Mouse (Mus musculus) gastrocnemius, postnatal 4 days (tissue): ENCODE results near the gene Wrb. TPM values are rescaled to one million over a fixed set of nuclear protein-coding genes. Genes with fewer than 3 reads are reported as not detected.

Experiments
- DNase-seq, 2 experiments: peaks; one replicate each; pipeline ENCODE4 v3.0.0; 2021 to 2022; ENCODE audit warnings: low spot score in 2 of 2, mixed read lengths in 2 of 2
- total RNA-seq, 2 experiments: library from RNA; stranded (reverse); gene quantifications; 2 replicates each; pipeline ENCODE4 v1.2.3; 2021

The Wrb gene
- total RNA-seq, 2 experiments from 2014 or later, result 14.0 to 18.1 TPM

DNA sequence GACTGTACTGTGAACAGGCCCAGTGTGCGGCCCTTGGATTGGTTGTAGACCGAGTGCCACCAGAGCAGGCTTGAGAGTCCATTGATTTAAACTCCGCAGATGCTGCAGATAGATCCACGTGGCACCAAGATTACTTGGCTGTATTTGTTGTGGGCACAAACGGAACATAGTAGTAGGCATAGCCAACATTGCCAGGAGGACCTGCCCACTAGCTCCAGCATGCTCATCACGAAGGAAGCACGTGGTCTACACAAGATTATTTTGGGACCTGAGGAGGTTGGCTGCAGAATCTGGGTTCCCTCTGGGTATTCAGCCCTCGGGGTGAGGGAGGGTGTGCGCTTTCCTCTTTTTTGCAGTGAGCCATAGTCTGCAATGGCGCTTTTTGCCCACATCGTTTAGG lies 12.0 kb downstream of the Wrb start:
- DNase-seq, result no peak

DNA sequence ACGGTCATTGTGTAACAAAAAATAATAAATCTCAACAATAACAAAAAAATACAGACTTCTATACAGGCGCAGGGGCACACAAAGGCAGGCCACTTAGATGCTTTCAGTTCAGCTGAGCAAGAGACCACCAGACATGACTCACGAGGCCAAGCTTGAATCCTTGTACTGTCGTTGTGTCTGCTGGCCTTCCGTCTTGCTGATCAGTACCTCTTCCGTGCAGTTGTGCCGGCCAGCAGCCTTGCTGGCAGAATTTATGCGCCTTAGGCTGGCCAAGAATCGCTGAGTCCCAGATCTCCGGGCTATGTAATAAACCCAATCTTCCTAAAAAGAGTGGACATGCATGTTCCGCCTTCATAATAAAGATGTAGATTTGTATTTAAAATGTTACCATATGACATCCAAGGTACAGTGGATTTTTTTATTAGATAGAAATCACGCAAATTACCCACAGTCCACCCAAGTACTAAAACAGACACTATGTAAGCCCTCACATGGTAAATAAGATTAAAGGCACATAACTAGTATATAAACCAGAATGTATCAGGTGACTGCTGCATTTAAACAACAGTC lies 13.4 kb downstream of the Wrb start:
- no peak for DNase-seq

DNA sequence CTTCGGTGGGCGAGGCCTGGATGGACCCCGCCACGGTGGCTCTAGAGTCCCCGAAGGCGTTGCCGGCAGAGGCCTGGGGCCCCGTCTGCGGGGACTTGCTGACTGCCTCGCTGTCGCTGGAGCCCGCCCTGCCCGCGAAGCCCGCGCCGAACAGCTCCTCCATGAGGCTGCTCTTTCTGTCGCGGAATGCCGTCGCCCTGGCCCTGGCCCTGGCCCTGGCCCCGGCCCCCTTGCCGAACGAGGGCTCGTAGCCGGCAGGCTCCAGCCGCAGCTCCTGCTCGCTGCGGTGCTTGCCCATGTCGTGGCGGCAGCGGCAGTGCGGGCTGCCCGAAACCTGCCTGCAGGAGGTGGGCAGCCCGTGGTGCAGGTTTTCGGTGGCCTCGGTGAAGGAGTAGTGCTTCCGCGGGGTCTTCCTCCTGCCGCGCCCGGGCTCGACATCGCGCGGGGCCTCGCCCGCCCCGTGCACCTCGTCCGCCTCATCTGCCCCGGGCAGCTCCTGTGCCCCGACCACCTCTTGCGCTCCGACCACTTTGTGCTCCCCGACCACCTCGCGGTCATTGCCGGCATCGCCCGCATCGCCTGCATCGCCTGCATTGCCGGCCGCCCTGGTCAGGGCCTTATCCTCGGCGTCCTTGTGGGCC lies 14.0 kb downstream of the Wrb start:
- DNase-seq, result peak; percentile 69 to 79

DNA sequence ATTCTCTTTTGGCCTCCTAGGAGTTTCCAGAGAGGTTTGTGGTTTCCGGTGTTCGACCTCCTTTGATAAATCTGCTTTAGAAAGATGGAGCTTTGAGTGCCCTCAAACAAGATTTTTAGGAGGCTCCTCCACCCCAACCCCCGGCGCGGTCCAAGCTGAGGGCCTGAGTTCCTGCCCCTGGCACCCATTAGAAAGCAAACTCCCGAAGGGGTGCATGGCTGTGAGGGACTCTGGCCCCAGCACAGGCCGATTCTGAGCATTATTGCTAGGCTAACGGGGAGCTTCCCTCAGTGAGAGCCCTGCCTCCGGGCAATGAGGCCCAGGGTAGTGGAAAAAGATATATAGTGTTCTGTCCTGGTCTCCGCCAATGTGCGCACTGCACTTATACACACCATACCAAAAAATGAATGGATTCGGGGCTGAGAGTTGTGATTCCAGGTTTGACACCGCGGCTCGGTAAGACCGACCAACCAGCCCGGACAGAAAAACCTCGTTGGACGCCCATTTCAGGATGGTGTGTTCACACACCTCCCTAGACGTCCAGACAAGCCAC lies 14.7 kb downstream of the Wrb start:
- DNase-seq, result peak in 1 of 2 experiments; percentile 39

DNA sequence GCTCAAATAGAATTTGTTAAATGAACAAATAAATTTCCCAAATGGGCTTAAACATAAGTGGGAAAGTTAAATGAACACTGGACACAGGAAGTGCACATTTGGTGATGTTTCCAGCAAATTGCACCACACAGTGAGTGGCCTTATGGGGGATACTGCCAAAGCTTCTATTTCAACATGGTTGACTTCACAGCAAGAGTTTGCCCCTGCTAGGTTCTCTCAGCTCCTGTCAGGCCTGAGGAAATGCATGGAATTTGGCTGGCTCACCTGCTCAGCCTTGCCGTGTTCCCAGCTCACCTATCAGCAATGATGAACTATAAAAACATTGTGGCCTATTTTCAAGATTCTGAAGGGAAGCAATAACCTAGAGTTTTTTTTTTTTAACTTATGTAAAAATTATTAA lies 15.7 kb downstream of the Wrb start:
- DNase-seq, result no peak

DNA sequence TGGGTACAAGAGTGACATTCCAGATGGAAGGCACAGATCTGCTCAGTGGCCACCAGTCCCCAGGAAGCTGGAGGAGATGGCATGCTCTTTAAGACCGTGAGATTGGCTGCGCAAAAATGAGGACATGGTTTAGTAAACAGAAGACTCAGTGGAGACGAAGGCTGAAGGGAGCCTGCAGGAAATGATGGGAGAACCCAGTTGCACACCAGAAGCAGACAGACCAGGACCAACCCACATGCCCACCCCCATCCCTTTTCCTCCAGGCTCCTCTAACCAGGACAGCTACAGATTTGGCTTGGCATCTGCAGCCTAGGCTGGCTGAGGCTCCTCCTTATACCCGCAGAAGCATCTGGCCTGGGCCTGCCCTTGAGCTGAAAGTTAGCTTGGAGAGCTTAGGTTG lies 16.1 kb downstream of the Wrb start:
- no peak for DNase-seq

DNA sequence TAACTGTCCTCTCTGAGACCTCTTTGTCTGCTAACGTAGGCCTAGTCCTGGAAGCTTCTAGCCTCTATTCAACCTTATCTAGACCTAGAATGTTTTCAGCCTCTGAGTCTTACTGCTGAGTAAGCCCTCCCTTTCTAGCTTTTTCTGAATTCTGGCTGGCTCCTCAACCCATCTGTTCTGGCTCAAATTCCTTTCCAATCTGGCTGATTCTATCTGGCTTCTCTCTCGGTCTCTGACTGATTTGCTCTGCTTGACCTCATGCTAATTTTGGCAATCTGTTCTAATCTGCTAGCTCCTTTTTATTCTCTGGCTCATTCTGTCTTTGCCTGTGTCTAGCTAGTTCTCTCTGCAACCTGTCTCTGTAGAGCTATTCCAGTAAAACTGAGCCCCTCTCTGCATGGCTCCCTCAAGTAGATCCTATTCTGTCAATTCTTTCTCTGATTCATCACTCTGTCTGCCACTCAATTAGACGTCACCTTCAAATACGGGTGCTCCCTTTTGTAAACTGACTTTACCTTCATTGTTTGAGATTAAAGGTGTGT lies 20.6 kb downstream of the Wrb start:
- DNase-seq, result no peak

DNA sequence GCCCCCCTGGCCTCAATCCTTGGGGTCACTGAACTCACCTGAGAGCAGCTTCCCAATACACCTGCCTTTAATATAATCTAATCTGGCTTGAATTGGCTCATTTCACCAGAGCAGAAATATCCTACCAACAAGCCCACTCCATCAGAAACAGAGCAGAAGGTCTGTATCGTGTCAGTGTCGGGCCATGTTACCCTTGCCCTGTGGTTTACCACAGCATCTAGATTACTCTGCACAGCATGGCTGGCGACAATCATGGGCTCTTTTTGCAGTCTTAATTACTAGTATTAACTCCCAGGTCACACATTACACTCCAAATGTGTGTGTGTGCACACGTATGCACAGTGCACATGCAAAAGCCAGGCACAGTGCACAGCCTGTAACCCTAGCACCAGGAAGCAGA lies 23.6 kb downstream of the Wrb start:
- DNase-seq, result no peak

DNA sequence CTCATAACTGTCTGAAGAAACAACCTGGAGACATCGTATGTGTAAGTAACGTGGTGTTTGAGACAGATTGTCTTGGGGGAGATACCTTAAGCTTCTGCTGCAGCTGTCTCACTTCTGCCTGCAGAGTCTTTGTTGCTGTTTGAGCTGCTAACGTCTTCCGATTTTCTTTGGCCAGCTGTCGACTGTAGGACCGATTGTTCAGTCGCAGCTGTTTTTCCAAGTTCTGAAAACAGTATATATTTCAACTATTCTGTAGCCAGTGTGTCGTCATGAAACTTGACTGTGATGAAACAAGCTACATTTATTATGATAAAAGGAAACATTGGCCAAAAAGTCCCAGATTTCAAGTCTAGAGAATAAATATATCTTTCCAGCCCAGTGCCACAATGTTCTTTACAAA lies 28.4 kb downstream of the Wrb start:
- DNase-seq, result no peak

DNA sequence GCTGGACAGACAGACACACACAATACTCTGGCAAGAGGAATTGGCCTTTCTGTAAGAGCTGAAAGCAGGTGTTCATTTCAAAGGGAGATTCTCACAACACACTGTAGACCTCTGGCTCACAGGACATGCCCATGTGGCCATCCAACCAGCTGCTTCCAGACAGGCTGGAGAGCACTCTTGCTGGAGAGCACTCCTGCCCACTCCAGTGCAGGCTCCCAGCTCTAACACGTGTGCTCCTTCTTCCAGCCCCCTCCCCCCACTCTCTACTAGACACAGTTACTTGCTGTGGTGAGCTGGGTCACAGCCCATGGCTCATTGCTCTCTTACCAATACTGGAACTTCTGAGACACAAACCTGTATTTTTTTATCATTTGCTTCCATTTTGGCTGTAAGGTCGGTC lies 30.2 kb downstream of the Wrb start:
- DNase-seq, result no peak

DNA sequence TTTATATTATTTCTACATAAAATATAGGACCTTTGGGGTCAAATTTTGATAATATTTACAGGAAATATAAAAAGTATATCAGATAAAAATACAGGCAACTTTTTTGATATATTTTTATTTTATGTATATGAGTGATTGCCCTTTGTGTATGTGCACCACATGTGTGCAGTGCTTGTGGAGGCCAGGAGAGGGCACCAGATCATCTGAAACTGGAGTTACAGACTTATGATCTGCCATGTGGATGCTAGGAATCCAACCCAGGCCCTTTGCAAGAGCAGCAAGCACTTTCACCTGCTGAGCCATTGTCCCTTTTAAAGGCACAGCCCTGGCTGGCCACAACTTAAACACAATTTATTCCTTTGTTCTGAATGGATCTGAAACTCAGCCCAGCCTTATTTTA lies 33.9 kb downstream of the Wrb start:
- no peak for DNase-seq

DNA sequence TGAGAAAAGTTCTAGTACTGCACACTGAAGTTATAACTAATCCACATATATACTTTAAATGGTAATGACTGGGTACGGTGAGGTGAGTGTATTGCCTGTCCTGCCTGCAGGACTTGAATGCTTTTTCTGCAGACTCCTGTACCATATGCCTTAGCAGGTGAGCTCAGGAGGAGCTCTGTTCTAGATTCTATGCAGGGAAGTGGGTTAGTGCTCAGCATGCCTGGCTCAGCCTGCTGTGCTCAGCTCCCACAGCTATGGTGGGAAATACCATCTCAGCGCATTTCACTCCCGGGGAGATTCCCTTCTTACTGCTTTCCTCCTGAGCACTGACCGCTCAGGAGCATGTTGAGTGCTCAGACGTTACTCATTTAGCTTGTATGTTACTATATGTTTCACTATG lies 42.4 kb downstream of the Wrb start:
- no peak for DNase-seq

DNA sequence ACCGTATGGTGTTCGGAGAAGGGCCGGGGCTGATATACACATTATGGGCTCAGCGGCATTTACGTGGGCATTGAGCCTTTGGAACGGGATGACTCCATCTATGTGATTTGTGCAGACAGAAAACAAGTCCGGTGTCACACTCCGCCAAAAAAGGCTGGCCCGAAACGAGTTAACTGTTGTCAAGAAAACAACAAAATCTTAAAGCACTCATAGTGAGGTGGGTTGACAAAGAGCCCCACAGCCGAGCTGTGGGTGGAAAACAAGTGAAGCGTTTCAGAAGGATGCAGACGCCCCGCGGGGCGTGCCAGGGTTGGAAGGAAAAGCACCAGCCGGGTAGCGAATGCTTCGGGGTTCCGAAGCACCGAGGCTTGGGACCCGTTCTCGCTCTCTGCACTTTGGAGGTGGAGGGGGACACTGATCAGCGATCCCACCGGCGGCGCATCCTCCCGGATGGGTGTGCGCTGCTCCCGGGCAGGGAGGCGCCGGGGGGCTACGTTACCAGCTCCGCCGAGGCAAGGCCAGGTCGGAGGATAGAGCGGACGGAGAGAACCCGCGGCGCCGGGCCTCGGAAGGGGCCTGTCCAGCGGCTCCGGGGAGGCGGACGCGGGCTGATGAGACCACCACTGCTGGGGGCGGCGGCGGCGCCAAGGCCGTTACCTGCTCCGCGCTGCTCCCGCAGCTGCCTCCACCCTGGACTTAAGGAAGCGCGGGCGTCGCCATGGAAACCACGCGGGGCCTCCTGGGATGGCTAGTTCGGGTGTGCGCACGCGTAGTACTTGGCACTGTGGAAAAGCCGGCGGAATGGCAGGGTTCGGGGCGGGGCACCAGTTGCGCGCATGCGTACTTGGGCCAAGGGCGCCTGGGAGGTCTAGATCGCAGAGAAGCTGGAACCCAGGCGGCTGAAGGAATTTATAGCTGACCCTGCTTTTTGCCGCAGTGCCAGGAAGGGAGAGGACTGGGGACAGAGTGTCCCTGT lies 46.6 kb downstream of the Wrb start, which contains the start of gene Lca5l:
Gene Lca5l (minus strand): TSS at position 741 of the 976 bp plus-strand sequence.
- peak; percentile 99 to 100 for DNase-seq

DNA sequence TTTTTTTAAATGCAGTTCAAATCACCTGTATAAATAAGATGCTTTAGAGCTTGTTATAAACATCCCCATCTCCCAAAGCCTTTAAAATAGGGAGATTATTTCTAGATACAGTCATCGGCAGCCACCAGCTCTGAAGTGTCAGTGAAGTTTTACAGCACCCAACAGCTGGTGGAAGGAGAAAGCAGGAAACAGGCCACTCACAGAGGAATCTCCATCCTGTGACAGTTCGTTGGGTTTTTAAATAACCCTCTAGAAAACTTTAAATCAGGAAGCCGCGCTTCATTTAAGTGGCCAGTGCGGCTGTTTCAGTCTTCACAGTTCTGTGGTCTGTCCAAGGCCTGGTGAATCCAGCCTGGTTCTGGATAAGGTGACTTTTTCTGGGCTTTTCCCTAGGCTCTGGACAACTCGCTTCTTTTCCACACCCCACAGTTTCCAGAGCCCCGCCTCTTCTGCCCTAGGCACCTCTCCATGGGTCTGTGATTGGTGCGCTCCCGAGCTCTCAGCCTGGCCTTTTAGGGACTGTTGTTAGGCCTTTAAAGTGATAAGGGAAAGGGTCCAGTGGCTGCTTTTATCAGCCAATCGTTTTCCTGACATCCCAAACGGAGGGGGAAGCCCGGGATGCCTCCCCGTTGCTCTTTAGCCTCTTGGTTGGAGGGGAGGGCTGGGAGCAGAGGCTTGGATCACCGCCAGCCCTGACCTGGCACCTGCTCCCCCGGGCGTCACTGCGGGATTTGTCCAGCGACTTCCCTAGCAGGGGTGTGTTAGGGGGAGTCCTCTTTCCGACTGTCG lies 54.9 kb downstream of the Wrb start, which contains the start of gene Sh3bgr:
Gene Sh3bgr (plus strand): TSS at position 538 of the 789 bp plus-strand sequence.
- peak; percentile 54 to 72 for DNase-seq

DNA sequence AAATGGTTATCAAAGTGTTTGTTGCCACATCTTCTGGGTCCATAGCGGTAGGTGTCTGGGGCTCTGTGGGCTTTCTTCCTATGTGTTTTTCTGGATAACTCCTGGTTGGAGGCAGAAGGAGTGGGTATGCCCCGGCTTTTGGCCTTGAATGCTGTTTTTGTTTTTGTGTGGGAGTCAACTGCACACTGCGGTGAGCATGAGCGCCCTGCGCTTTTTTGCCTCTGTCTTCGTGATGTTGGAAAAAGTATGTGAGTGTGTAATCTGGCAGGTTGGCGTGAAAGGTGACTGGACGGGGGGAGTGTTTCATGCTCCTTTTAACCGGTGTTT lies 55.5 kb downstream of the Wrb start:
- peak in 1 of 2 experiments; percentile 14 for DNase-seq

DNA sequence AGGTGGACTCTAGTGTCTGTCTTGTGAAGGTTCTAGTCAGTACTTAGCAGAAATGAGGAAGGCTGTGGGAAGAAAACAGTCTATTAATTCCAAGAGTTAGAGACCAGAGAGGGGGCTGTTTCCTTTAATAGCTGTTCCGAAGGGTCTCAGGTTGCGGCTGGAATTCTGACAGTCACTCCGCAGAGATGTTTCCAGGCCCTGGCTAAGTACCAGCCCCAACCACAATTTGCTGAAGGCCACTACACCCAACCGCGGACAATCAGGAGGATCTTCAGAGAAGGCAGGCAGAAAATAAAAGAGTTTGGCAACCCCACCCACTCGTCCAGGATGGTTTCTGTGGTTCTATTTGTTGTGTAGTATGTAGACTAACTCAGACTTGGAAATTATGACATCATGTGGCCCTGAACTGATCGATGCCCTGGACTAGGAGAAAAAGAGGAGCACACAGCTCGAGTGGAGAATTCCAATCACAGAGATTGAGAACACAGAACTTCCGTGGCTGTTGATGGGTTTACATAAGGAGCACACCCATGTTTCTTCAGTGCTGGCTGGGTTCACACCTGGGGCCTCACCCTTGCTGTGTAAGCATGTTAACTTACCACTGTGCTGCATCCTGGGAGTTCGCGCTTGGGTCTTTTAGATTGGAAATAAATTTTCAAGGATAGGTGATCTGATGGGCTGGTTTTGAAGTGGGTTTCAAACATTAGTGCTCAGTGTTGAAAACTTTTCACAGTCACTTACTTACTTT lies 56.5 kb downstream of the Wrb start:
- DNase-seq, result no peak
